Mouse (Mus musculus) adrenal gland, postnatal 14 days (tissue): ENCODE measurements around the gene Tapt1. TPM values are rescaled to one million over a fixed set of nuclear protein-coding genes. Genes with fewer than 3 reads are reported as not detected.
"Not testable (repeated sequence)": the region's sequence is repeated elsewhere in the genome, so short reads cannot be mapped to it uniquely, and the experiment has no call there.

Experiments used
- DNase-seq: peaks from one replicate; pipeline ENCODE4 v3.0.0; 2021; ENCODE audit warnings: mixed read lengths
- total RNA-seq: library from RNA; stranded (reverse); gene quantifications from 2 replicates; pipeline ENCODE4 v1.2.3, GENCODE M21; 2021

Tapt1 gene
- total RNA-seq, 1 experiment from 2014 or later = 44.4 TPM

DNA sequence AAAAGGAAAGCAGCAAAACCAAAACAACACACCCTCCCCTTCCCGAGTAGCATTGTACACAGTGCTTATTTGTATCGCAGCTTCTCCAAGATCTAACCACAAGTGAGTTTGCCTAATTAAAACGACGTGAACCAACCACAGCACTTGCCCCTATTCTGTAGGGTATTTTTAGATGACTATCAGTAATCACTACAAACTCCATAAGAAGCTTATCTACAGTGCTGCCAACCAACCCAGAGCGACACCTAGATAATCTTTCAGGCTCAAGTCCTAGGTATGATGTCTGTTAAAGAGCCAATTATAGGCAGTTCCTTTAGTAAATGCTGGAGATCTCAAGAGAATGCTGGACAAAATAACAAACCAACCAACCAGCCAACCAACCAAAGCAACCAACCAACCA is 28.6 kb downstream of the Tapt1 start:
- no peak for DNase-seq

DNA sequence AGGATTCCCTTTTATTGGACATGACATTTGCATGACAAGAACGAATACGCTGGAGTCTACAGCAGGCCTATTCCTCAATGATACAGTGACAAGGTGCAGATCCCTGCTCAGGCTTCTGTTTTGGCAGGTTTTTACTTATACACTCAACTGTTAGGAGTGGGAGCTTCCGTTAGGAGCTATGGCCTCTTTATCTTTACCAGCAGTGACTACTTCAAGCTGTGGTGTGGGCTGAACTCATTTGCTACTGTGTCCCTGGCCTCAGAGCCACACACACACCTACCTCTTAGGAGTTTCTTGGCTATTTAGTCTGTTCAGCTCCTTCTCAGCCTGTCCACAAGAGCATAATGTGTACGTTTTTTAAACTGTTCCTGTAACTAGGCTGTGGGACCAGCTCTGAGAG is 30.3 kb downstream of the Tapt1 start:
- no peak for DNase-seq

DNA sequence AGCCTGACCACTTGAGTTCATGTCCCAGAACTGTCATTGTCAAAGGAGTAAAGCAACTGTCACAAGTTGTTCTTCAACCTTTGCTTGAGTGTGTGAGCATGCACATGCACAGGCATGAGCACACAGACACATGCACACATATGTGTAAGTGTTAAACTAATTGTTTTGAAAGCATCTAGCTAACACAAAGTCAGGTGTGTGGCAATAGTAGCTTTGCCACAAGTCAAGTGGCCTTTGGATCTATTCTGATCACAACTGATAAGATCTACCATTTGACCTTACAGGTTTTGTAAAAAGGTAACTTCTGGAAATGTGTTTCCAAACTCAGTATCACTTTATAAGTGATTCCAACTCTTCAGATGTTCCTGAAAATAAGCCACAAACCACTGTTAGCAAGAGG is 39.1 kb downstream of the Tapt1 start:
- DNase-seq = no peak

DNA sequence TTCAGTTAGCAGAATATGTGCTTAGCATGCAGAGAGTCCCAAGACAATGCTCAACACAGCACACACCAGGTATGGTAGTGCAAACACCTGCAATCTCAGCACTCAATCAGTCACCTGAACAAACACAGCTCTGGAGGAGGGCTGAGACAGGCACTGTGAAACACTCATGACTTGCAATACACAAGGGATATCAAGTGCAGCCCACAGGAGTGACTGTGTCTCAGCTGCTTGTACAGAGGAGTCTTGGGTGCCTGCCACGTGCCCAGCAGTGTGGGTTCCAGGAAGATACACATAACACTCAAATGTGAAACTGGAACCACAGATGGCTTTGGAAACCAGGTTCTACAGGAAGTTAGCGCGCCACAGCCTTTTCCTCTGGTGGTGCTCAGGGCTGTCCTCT is 44.8 kb downstream of the Tapt1 start:
- no peak for DNase-seq

DNA sequence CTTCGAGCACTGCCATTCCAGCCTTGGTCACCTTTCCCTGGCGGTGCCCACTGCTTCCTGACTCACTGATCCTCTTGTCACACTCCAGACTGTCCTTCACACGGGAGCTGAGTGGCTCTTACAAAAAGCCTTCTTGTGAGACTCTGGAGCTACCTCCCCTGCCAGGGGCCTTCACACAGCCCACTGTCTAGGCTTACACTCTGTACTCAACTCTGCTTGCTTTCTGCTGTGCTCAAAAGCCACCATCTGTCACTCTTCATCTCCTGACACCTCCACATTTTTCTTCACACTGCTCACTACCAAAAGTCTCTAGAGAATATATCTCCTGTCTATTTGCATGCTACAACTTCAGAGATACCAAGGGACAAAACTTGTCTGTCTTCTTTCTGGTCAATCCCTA is 46.0 kb downstream of the Tapt1 start:
- DNase-seq = no peak

DNA sequence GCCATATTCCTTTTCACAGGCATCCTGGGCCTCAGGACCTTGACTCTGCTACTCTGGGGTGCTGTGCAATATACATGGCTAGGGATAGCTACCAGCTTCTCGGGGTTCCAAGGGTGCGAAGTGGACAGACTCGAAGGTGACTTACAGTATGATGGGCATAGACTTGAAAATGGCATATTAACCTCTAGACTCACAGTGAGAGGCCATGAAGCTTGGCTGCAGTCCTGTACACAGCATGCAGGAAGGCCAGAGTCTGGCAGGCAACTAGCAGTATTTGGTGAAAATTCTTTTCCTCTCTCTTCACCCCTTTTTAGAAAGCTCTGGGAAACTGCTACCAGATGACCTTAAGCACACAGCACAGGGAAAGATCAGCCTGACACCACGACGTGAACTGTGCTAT is 52.4 kb downstream of the Tapt1 start:
- no peak for DNase-seq

DNA sequence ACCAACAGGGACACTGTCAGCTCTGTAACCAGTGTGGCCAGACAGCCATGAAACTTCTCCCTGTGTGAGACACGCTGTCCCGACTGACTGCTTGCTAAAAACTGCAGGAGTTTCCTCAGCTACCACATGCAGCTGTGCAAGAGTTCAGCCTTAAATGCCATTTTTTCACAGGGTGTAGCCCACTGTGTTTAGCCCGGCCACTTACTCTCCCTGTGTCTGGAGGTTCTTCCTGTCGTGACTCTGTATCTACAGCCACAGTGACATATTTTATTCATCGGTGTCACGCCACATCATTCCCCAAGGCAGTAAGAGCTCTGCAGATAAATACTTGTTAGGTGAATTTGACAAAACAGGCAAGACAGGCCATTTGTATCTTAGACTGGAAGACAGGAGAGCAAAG is 59.6 kb downstream of the Tapt1 start:
- no peak for DNase-seq

DNA sequence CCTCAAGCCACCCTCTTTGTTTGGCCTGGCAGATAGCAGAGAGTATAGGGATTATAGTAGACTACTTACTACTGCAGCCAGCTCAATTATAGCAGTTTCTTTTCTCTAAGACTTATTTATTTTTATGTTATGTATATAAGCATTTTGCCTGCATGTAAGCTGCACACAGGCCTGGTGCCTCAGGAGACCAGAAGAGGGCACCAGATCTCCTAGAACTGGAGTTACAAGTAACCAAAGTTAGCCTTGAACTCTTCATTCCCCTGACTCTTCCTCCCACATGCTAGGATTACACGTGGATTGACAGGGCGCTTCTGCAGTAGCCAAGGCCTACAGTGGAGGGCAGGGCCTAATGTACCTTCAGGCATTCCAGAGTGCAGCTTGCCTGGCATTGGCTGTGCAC is 60.6 kb downstream of the Tapt1 start:
- peak; percentile 44 for DNase-seq

DNA sequence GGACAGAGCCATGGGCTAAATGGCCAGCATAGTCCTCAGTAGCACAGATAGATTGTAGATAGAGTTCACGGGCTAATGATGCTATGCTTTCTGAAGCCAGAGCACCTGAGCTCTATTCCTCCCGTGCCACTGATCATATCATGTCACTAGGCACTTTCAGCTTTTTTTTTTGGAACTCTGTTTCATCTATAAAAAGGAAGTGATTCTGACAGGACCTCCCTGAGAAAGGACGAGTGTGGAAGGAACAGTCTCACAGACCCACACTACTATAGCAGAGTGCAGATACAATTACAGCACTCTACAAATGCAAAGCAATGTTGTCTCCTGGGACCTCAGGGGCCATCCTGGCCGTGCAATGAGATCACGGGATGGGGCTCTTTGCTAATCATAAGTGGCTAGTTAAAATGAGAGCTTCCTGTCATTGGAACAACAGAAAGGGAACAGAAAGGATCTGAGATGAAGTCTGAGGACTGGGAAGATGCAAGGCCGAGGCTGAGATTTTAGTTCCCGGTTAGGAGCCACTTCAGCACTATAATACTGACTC is 62.1 kb downstream of the Tapt1 start:
- DNase-seq = no peak

DNA sequence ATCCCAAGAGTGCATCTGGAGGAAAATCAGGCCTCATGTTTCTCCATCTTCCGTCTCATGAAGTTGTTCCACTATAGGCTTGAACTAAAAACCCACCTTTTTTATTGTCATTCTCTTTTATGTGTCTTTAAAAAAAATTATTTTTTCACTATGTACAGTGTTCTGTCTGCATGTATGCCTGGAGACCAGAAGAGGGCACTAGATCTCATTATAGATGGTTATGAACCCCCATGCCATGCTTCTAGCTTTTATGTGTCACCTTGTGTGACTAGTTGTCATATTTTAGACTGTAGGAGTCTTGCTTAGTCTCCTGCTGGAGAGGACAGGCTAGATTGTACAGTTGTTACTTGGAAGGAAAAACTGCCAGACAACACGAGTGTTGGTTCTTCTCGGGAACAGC is 63.1 kb downstream of the Tapt1 start:
- DNase-seq = no peak

DNA sequence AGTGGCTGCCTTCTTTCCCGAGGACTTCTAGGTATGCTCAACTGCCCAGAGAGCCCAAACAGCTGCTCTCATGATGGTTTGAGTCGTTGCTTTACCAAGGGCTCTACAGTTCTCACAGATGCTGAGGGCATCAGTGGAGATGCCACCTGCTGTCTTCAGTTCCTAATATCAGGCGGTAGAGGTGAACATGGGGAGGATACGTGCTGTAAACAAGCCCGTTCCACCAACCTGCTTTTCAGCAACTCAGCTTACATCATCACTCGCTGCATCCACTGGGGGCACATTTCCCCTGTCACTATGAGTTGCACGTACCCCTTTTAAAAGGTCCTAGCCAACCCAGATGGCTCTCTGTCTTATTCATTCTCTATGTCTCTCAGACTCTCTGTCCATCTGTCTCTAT is 63.6 kb downstream of the Tapt1 start:
- no peak for DNase-seq

DNA sequence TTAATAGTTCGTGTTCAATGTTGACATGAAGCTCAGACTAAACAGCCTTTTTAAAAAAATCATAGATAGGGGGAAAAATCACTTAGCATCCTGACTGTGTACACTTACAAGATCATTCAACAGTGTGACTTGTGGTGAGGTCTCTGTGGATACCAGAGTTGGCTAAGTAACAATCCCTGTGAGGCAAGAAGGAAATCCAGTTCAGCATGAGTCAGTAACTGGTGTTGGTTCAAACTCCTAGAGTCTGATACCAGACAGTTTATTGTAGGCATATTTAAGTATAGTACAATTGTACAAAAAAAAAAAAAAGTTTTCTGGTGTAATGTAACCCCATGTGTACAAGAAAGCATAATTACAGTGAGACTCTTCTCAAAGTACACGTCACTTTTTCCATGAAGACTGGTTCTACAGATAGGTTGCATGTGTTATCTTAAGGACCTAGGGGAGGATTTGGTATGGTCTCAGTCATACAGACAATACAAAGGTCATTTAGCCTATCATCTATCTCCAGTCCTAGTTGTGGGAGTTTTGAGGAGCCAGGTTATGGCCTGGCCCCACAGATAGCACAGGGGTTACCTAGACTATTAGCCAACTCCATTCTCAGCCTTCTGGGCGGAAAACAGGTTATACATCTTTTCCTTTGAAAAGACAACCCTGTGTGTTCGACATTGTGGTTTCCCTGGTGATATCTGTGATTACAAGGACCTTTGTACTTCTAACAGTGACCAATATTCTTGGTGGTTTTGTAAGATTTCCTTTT is 66.6 kb downstream of the Tapt1 start:
- DNase-seq = no peak

DNA sequence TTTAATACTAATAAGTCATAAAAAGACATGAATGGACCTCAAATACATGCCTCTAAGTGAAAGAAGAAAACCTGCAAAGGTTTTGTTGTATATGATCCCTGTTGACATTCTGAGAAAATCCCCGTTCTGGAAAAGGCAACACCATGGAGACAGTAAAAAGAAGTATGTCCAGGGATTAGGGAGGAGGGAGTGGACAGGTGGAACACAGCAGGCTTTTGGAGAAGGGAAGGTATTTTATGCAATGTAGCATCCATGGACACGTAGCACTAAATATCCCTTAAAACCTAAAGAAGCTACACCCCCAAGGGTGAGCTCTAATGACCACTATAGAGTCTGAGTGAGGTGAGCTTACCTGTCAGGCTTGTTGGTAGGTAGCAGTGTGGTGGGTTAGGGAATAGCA is 67.2 kb downstream of the Tapt1 start:
- DNase-seq = no peak

DNA sequence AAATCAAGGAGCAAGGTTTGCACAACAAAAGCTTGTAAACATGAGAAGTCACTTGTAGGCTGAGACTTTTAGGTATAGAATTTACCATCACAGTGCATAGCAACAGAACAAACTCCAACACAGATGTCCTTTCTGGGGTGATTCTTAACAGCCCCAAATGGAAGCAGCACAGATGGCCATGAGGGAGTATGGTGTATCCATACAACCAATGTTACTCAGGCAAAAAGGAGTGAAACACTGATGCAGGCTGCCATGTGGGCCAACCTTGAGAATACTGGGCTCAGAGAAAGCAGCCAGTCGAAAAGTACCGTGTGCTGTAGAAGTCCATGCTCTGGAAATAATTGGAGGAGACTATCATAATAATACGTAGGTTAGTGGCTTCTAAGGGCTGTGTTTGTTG is 68.0 kb downstream of the Tapt1 start:
- DNase-seq = no peak

DNA sequence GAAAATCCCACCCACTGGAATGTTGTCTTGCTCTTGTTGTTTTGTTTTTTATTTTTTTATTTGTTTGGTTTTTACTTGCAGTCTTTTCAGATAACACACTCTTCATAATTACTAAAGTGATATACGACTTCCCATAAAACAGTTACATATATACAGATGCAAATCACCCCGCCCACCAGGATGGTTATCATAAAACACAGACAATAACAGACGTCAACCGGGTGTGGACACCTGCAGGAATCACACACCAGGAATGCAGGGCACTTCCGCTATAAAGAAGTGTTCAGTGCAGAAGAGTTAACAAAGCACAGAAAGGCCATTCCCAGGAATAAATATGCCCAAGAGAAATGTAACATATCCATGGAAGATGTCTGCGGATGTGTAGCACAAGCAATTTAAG is 68.7 kb downstream of the Tapt1 start:
- no peak for DNase-seq

DNA sequence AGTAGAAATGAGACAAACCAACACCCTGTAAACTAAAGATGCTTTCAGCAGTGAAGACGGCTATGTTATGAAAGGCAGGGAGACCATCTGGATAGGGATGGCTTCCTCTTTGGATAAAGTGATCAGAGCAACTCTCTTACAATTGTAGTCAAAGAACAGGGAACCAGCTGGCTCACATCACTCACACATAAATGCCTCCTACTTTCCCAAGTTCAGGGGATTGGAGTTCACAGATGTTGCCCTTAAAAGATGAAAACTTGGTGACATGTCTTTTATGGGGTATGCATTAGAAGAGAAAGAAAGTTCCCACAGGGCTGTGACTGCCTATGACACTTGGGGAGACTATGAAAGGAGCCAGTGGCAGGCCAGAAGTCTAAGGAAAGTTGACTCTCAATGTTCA is 73.4 kb downstream of the Tapt1 start:
- no peak for DNase-seq

DNA sequence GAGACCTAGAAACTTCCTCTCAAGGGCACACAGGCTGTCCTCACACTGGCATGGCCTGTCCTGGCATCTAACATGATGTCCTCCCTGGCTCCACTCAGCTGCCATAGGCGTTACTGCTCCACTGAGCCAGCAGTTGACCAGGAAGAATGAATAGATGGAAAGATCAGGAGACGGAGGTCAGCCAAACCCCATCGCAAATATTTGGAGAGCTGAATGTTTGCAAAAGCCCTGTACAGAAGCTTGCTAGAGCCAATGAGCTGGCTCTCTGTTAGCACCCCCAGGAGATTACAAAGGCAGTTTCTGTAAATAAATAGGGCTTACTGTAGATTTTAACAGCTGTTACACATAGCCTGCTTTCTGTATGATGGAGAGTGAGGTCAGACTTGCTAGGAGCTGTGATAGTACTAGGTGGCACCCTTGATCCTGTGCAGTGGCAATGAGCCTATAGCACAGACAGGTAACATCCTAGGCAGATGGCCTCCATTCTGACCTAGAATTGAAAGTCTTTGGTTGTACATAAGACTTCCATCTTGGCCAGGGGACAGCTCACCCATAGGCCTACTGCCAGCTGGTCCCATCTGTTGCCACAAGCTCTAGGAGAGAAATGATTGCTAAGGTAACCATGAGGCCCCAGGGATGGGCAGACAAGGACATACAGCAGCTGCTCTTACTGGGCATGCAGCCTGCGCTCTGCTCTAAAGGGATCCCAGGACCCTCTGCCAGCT is 74.9 kb downstream of the Tapt1 start:
- DNase-seq = no peak

DNA sequence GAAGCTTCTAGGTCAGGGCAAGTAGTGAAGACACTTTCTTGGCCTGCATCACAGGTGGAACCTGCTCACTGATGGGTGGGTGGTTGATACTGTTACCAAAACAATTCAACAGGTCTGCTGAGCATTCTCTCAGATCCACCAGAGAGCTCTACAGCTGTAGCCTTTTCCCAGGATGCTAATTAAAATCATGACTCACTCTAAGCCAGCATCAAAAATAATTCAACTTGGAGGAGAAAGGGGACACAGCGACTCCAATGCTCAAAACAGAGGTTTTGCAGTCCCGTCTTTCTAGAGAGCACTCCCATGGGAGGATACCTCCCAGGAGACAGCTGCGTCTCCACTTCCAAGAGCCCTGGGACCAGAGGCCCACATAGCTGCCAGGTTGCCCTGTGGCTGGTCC is 78.7 kb downstream of the Tapt1 start:
- DNase-seq = no peak

DNA sequence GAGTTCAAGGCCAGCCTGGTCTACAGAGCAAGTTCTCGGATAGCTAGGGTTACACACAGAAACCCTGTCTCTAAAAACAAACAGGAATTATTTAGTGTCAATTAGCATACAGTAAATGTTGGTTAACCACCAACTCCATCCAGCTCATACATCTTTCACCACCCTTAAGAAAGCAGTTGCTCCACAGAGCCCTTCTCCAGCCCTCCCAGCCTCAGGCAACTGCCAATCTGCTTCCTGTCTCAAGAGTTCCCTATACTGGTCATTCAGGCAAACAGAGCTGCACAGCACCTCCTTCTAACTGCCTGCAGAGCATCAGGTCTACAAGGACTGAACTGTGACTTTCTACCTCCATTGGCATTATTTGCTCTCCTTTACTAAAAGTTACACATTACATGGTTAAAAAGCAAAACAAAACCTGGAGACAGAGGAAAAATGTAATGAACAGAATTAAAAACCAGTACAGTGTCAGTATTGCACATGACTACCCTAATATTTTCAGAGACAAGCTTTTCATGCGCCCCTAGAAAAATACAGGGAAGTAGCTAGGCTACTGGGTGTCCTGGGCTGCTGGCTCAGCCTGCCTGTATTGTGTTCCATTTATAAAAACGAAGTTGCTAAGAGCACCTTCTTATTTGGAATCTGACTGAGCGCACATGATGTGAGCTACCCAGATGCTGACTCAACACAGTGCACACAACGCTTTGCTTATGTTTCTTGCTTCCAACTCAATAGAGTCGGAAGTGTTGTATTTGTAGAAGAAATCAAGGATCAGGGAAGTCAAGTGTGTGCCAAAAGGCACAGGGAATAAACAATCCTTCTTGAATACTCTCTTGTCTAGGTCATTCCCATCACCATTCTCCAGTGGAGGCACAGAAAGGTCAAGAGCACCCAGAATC is 79.7 kb downstream of the Tapt1 start:
- DNase-seq = no peak

DNA sequence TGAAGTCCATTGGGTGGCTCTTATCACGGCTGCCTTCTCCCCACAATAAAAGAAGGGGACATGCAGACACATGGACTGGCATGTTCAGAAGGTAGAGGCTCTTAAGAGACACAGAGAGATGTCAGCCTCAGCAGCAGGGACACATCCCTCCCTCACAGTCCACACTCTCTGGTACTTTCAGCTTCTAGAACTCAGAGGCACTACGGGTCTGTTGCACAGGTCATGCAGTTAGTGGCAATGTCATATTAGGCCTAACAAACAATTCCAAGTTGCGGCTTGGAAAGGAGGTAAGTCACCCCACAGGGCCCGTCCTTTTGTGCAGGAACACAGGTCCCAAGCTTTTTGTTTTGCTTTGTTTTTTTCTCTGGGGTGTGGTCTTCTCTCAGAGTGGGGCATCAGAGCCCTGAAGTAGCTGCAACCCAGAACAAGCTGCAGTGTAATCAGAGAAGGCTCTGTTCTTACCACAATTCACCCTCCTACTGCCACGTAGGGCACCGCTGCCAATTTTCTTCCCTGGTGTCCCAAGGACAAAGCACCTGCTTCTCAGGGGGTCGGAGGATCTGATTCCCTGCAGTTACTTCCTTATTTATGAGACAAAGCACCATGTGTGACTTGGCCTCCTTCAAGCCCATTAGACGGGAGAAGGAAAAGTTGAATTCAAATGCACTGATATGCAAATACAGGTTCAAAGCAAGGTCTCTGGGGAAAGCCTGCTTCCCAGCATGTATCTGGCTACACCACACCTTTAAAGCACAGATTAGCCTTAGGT is 82.8 kb downstream of the Tapt1 start:
- DNase-seq = no peak

DNA sequence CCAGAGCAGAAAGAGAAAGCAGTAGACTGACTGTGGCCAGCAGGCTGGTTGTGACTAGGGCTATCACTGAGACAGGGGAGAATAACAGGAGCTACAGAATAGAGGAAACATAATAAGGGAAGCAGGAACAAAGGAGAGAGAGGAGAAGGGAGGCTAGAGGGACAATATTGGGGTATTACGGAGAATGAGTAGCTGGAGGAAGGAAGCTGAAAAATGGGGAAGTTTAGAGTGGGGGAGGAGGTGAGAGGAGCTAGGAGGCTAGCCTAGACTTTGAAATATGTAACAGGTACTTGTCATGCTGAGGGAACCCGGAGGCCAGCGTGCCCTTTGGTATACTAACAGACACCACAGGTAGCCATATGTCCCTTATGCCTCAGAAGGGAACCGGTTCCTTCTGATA is 98.9 kb downstream of the Tapt1 start:
- DNase-seq = no peak

DNA sequence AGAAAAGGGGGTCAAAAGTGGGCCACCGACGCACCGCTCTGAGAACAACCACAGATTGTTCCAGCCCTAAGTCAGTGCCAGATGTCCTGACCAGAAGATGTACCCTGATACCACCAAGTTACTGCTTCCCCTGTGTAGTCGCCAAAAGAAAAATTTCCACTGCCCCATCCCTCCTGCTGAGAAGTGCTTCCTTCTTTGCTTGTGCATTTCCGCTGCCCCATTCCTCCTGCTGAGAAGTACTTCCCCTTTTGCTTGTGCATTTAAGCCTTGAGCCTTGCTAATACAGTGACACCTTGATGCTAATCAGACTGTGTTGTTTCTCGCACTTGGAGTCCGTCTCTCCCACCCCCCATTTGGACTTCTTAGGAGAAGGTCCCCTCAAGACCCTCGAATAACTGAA is 99.9 kb downstream of the Tapt1 start:
- not testable (repeated sequence) for DNase-seq
